Mouse (Mus musculus): ENCODE data around the gene Olfr488. TPM values are rescaled to one million over a fixed set of nuclear protein-coding genes. Genes with fewer than 3 reads are reported as not detected.
"Not testable (repeated sequence)": the region's sequence is repeated elsewhere in the genome, so short reads cannot be mapped to it uniquely, and the experiment has no call there.

Olfr488 gene
- polyA plus RNA-seq (2016; fragmentation: Nextera tagmentation; extraction: Ambion mirVana): not detected in 2 replicates

GRCm38 (mm10) chr7:108258247-108258646, at the start of gene Olfr488:
Gene Olfr488 (minus strand): TSS chr7:108258347.
- Histone ChIP-seq H3K4me3 (no peak within 1 kb of the TSS), H3K4me1 (no peaks in the 10 kb centered on the region), H3K27ac (replicated peaks) (no peak within 1 kb of the TSS), H3K9me3 (no peaks in the 10 kb centered on the region), H3K27me3 (no peaks in the 10 kb centered on the region), H3K4me2 (replicated peaks) (no peak within 1 kb of the TSS), H3K36me3 (no peaks in the 10 kb centered on the region), H3K9ac (replicated peaks) (no peak within 1 kb of the TSS)
- no peak for ATAC-seq (ENCODE audit: low FRiP score, low read depth)

- H3K27me3 ChIP-seq: no peaks in the 10 kb centered on the region
- no peaks in the 10 kb centered on the region for H3K4me1 ChIP-seq
Measured at GRCm38 (mm10) chr7:108288834-108289233, 30.7 kb upstream of the Olfr488 start, which contains the start of gene Olfr490. Gene Olfr490 (minus strand): TSS chr7:108288934.

DNA sequence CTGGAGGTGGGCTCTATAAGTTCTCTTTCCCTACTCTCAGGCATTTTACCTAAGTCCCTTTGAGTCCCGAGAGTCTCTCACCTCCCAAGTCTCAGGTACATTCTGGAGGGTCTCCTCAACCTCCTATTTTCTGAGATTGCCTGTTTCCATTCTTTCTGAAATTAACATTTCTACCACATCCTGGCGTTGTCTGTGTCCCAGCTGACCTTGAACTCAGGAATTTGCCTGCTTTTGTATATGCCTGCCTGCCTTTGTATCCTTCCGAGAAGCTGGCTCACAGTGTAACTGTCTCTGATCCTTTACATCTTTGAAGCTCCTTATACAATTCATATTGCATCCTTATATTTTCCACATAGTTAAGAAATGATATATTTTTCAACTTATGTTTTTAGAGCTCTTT, 24.6 kb downstream of the Olfr488 start:
- Histone ChIP-seq H3K36me3 (no peaks in the 10 kb centered on the region), H3K4me1 (no peaks in the 10 kb centered on the region), H3K27me3 (no peaks in the 10 kb centered on the region), H3K9ac (replicated peaks) (no peak overlapping the region), H3K9me3 (no peaks in the 10 kb centered on the region), H3K4me3 (no peak overlapping the region), H3K4me2 (replicated peaks) (no peak overlapping the region), H3K27ac (replicated peaks) (no peak overlapping the region)
- ATAC-seq (ENCODE audit: low FRiP score, low read depth): no peak
- WGBS: 77% methylated on average over 3 of the region's 3 CpGs

More at GRCm38 (mm10) chr7:108288834-108289233, 30.7 kb upstream of the Olfr488 start, which contains the start of gene Olfr490:
- H3K4me2 ChIP-seq (replicated peaks): no peak within 1 kb of the TSS
- no peaks in the 10 kb centered on the region for H3K36me3 ChIP-seq
- ATAC-seq (ENCODE audit: low FRiP score, low read depth): no peak
- H3K9ac ChIP-seq (replicated peaks): no peak within 1 kb of the TSS
- no peaks in the 10 kb centered on the region for H3K9me3 ChIP-seq
- H3K4me3 ChIP-seq: no peak within 1 kb of the TSS
- no peak within 1 kb of the TSS for H3K27ac ChIP-seq (replicated peaks)

DNA sequence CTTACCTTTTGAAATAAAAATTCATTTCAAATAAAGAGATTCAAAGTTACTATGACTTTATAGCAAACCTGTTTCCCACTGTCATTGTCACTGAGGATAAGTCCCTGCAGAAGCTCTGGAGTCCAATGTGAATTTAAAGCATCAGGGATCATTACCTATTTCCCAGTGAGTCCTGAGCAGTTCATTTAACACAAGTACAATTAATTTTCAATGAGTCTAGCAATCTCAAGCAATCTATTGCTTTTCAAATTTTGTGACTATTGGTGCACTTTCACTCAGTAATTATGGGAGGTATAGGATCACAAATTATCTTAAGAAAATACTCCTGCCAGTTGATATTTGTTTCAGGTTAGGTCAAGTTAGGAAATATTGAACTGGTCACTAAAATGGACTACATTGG, 43.6 kb downstream of the Olfr488 start, which contains the start of gene Olfr487:
Gene Olfr487 (minus strand): TSS at position 101 of the 400 bp plus-strand sequence.
- H3K4me1 ChIP-seq; H3K9me3 ChIP-seq; H3K27ac ChIP-seq (replicated peaks); ATAC-seq (ENCODE audit: low FRiP score, low read depth); H3K4me3 ChIP-seq; H3K9ac ChIP-seq (replicated peaks); H3K27me3 ChIP-seq; H3K4me2 ChIP-seq (replicated peaks); H3K36me3 ChIP-seq: not testable (repeated sequence)

Other genes starting within 250 kb of the Olfr488 start
- not detected in 2 replicates for gene Olfr478, start 224.4 kb downstream of the Olfr488 start, polyA plus RNA-seq (2016; fragmentation: Nextera tagmentation; extraction: Ambion mirVana)
- gene Olfr479, start 207.7 kb downstream of the Olfr488 start, polyA plus RNA-seq (2016; fragmentation: Nextera tagmentation; extraction: Ambion mirVana): not detected in 2 replicates
- gene Olfr480, start 191.0 kb downstream of the Olfr488 start, polyA plus RNA-seq (2016; fragmentation: Nextera tagmentation; extraction: Ambion mirVana): not detected in 2 replicates
- gene Olfr481, start 178.5 kb downstream of the Olfr488 start, polyA plus RNA-seq (2016; fragmentation: Nextera tagmentation; extraction: Ambion mirVana): not detected in 2 replicates
- not detected in 2 replicates for gene Olfr482, start 160.8 kb downstream of the Olfr488 start, polyA plus RNA-seq (2016; fragmentation: Nextera tagmentation; extraction: Ambion mirVana)
- not detected in 2 replicates for gene Olfr483, start 157.5 kb downstream of the Olfr488 start, polyA plus RNA-seq (2016; fragmentation: Nextera tagmentation; extraction: Ambion mirVana)
- not detected in 2 replicates for gene Olfr484, start 130.9 kb downstream of the Olfr488 start, polyA plus RNA-seq (2016; fragmentation: Nextera tagmentation; extraction: Ambion mirVana)
- 0.25 TPM in 1 of 2 replicates, not detected in the other for gene Olfr485, start 98.5 kb downstream of the Olfr488 start, polyA plus RNA-seq (2016; fragmentation: Nextera tagmentation; extraction: Ambion mirVana)
- not detected in 2 replicates for gene Olfr486, start 85.6 kb downstream of the Olfr488 start, polyA plus RNA-seq (2016; fragmentation: Nextera tagmentation; extraction: Ambion mirVana)
- not detected in 2 replicates for gene Olfr487, start 43.7 kb downstream of the Olfr488 start, polyA plus RNA-seq (2016; fragmentation: Nextera tagmentation; extraction: Ambion mirVana)
- not detected in 2 replicates for gene Olfr490, start 30.6 kb upstream of the Olfr488 start, polyA plus RNA-seq (2016; fragmentation: Nextera tagmentation; extraction: Ambion mirVana)
- gene Olfr491, start 55.1 kb upstream of the Olfr488 start, polyA plus RNA-seq (2016; fragmentation: Nextera tagmentation; extraction: Ambion mirVana): not detected in 2 replicates
- not detected in 2 replicates for gene Olfr492, start 65.3 kb upstream of the Olfr488 start, polyA plus RNA-seq (2016; fragmentation: Nextera tagmentation; extraction: Ambion mirVana)
- not detected in 2 replicates for gene Olfr493, start 88.6 kb upstream of the Olfr488 start, polyA plus RNA-seq (2016; fragmentation: Nextera tagmentation; extraction: Ambion mirVana)
- gene Olfr494, start 107.0 kb upstream of the Olfr488 start, polyA plus RNA-seq (2016; fragmentation: Nextera tagmentation; extraction: Ambion mirVana): not detected in 2 replicates
- gene Olfr495, start 134.8 kb upstream of the Olfr488 start, polyA plus RNA-seq (2016; fragmentation: Nextera tagmentation; extraction: Ambion mirVana): not detected in 2 replicates
- gene Olfr497, start 162.1 kb upstream of the Olfr488 start, polyA plus RNA-seq (2016; fragmentation: Nextera tagmentation; extraction: Ambion mirVana): not detected in 2 replicates
- gene Olfr498, start 207.0 kb upstream of the Olfr488 start, polyA plus RNA-seq (2016; fragmentation: Nextera tagmentation; extraction: Ambion mirVana): not detected in 2 replicates

All from midbrain, embryonic 12.5 days (tissue).